Mouse (Mus musculus): Measurements from ENCODE around the gene Atp5s. TPM values are rescaled to one million over a fixed set of nuclear protein-coding genes. Genes with fewer than 3 reads are reported as not detected.

Gene Atp5s
- polyA plus RNA-seq, 1 experiment, result 13.3 TPM

- no peak overlapping the region for H3K27ac ChIP-seq (ENCODE audit: control insufficient read depth, insufficient read depth, low read length)
- H3K27me3 ChIP-seq (ENCODE audit: control insufficient read depth, insufficient read depth, low read length), result no peaks in the 10 kb centered on the region
- no peak overlapping the region for H3K4me3 ChIP-seq (ENCODE audit: control insufficient read depth, insufficient read depth, low read length)
- no peaks in the 10 kb centered on the region for H3K36me3 ChIP-seq (ENCODE audit: control insufficient read depth, insufficient read depth, low read length)
- 97% methylated on average over 1 of the region's 1 CpGs for WGBS
- H3K4me1 ChIP-seq (replicated peaks; ENCODE audit: control insufficient read depth, insufficient read depth, low read length), result peaks cover 2% of the 10 kb centered on the region; the same call in 1 of the 2 replicates
- no peak for TF ChIP-seq POLR2A (IDR thresholded peaks at IDR 0.05; ENCODE audit: control insufficient read depth, extremely low read depth, insufficient read depth, low read length, poor library complexity)
- TF ChIP-seq CTCF (IDR thresholded peaks at IDR 0.05; ENCODE audit: borderline replicate concordance, control insufficient read depth, extremely low read depth, insufficient read depth, low read length, poor library complexity), result no peak
- no peak for DNase-seq
Measured at GRCm38 (mm10) chr12:69729246-69729645, 4.5 kb downstream of the Atp5s start.

GRCm38 (mm10) chr12:69730306-69730705 lies 5.6 kb downstream of the Atp5s start:
- TF ChIP-seq POLR2A (IDR thresholded peaks at IDR 0.05; ENCODE audit: control insufficient read depth, extremely low read depth, insufficient read depth, low read length, poor library complexity), result no peak
- no peak for TF ChIP-seq CTCF (IDR thresholded peaks at IDR 0.05; ENCODE audit: borderline replicate concordance, control insufficient read depth, extremely low read depth, insufficient read depth, low read length, poor library complexity)
- no peak overlapping the region for H3K4me3 ChIP-seq (ENCODE audit: control insufficient read depth, insufficient read depth, low read length)
- DNase-seq, result no peak
- no peaks in the 10 kb centered on the region for H3K36me3 ChIP-seq (ENCODE audit: control insufficient read depth, insufficient read depth, low read length)
- H3K4me1 ChIP-seq (replicated peaks; ENCODE audit: control insufficient read depth, insufficient read depth, low read length), result no peaks in the 10 kb centered on the region
- WGBS, result 97% methylated on average over 1 of the region's 1 CpGs
- H3K27me3 ChIP-seq (ENCODE audit: control insufficient read depth, insufficient read depth, low read length), result no peaks in the 10 kb centered on the region
- no peak overlapping the region for H3K27ac ChIP-seq (ENCODE audit: control insufficient read depth, insufficient read depth, low read length)

GRCm38 (mm10) chr12:69732221-69732620 lies 7.5 kb downstream of the Atp5s start:
- Histone ChIP-seq H3K27ac (ENCODE audit: control insufficient read depth, insufficient read depth, low read length) (no peak overlapping the region), H3K4me3 (ENCODE audit: control insufficient read depth, insufficient read depth, low read length) (no peak overlapping the region), H3K36me3 (ENCODE audit: control insufficient read depth, insufficient read depth, low read length) (no peaks in the 10 kb centered on the region), H3K27me3 (ENCODE audit: control insufficient read depth, insufficient read depth, low read length) (no peaks in the 10 kb centered on the region), H3K4me1 (replicated peaks; ENCODE audit: control insufficient read depth, insufficient read depth, low read length) (no peaks in the 10 kb centered on the region)
- DNase-seq, result no peak
- no peak for TF ChIP-seq CTCF (IDR thresholded peaks at IDR 0.05; ENCODE audit: borderline replicate concordance, control insufficient read depth, extremely low read depth, insufficient read depth, low read length, poor library complexity)
- no peak for TF ChIP-seq POLR2A (IDR thresholded peaks at IDR 0.05; ENCODE audit: control insufficient read depth, extremely low read depth, insufficient read depth, low read length, poor library complexity)
- WGBS, result 83% methylated on average over 5 of the region's 5 CpGs

GRCm38 (mm10) chr12:69733518-69733917 lies 8.8 kb downstream of the Atp5s start:
- WGBS, result 2% methylated on average over 2 of the region's 2 CpGs
- DNase-seq, result no peak
- TF ChIP-seq POLR2A (IDR thresholded peaks at IDR 0.05; ENCODE audit: control insufficient read depth, extremely low read depth, insufficient read depth, low read length, poor library complexity), result no peak
- no peak for TF ChIP-seq CTCF (IDR thresholded peaks at IDR 0.05; ENCODE audit: borderline replicate concordance, control insufficient read depth, extremely low read depth, insufficient read depth, low read length, poor library complexity)

GRCm38 (mm10) chr12:69733923-69734322 lies 9.2 kb downstream of the Atp5s start:
- no peak for DNase-seq
- H3K4me1 ChIP-seq (replicated peaks; ENCODE audit: control insufficient read depth, insufficient read depth, low read length), result no peaks in the 10 kb centered on the region
- no peaks in the 10 kb centered on the region for H3K36me3 ChIP-seq (ENCODE audit: control insufficient read depth, insufficient read depth, low read length)
- 54% methylated on average over 3 of the region's 3 CpGs for WGBS
- H3K27me3 ChIP-seq (ENCODE audit: control insufficient read depth, insufficient read depth, low read length), result no peaks in the 10 kb centered on the region
- H3K4me3 ChIP-seq (ENCODE audit: control insufficient read depth, insufficient read depth, low read length), result no peak overlapping the region
- H3K27ac ChIP-seq (ENCODE audit: control insufficient read depth, insufficient read depth, low read length), result no peak overlapping the region
- no peak for TF ChIP-seq CTCF (IDR thresholded peaks at IDR 0.05; ENCODE audit: borderline replicate concordance, control insufficient read depth, extremely low read depth, insufficient read depth, low read length, poor library complexity)
- TF ChIP-seq POLR2A (IDR thresholded peaks at IDR 0.05; ENCODE audit: control insufficient read depth, extremely low read depth, insufficient read depth, low read length, poor library complexity), result no peak

More at GRCm38 (mm10) chr12:69733518-69733917, 8.8 kb downstream of the Atp5s start:
- no peak overlapping the region for H3K27ac ChIP-seq (ENCODE audit: control insufficient read depth, insufficient read depth, low read length)
- no peaks in the 10 kb centered on the region for H3K27me3 ChIP-seq (ENCODE audit: control insufficient read depth, insufficient read depth, low read length)
- no peaks in the 10 kb centered on the region for H3K4me1 ChIP-seq (replicated peaks; ENCODE audit: control insufficient read depth, insufficient read depth, low read length)
- no peak overlapping the region for H3K4me3 ChIP-seq (ENCODE audit: control insufficient read depth, insufficient read depth, low read length)
- H3K36me3 ChIP-seq (ENCODE audit: control insufficient read depth, insufficient read depth, low read length), result no peaks in the 10 kb centered on the region

GRCm38 (mm10) chr12:69741965-69742364 lies 17.2 kb downstream of the Atp5s start:
- no peaks in the 10 kb centered on the region for H3K4me1 ChIP-seq (replicated peaks; ENCODE audit: control insufficient read depth, insufficient read depth, low read length)
- no peaks in the 10 kb centered on the region for H3K36me3 ChIP-seq (ENCODE audit: control insufficient read depth, insufficient read depth, low read length)
- H3K4me3 ChIP-seq (ENCODE audit: control insufficient read depth, insufficient read depth, low read length), result no peak overlapping the region
- no peak overlapping the region for H3K27ac ChIP-seq (ENCODE audit: control insufficient read depth, insufficient read depth, low read length)
- DNase-seq, result no peak
- no peaks in the 10 kb centered on the region for H3K27me3 ChIP-seq (ENCODE audit: control insufficient read depth, insufficient read depth, low read length)
- TF ChIP-seq CTCF (IDR thresholded peaks at IDR 0.05; ENCODE audit: borderline replicate concordance, control insufficient read depth, extremely low read depth, insufficient read depth, low read length, poor library complexity), result no peak
- no peak for TF ChIP-seq POLR2A (IDR thresholded peaks at IDR 0.05; ENCODE audit: control insufficient read depth, extremely low read depth, insufficient read depth, low read length, poor library complexity)
- 98% methylated on average over 5 of the region's 5 CpGs for WGBS

- H3K36me3 ChIP-seq (ENCODE audit: control insufficient read depth, insufficient read depth, low read length), result no peaks in the 10 kb centered on the region
- no peak for DNase-seq
- WGBS, result 94% methylated on average over 5 of the region's 5 CpGs
Measured at GRCm38 (mm10) chr12:69744138-69744537, 19.4 kb downstream of the Atp5s start.

More at GRCm38 (mm10) chr12:69744138-69744537, 19.4 kb downstream of the Atp5s start:
- H3K27me3 ChIP-seq (ENCODE audit: control insufficient read depth, insufficient read depth, low read length), result no peaks in the 10 kb centered on the region
- H3K4me3 ChIP-seq (ENCODE audit: control insufficient read depth, insufficient read depth, low read length), result no peak overlapping the region
- H3K27ac ChIP-seq (ENCODE audit: control insufficient read depth, insufficient read depth, low read length), result no peak overlapping the region
- no peaks in the 10 kb centered on the region for H3K4me1 ChIP-seq (replicated peaks; ENCODE audit: control insufficient read depth, insufficient read depth, low read length)
- TF ChIP-seq CTCF (IDR thresholded peaks at IDR 0.05; ENCODE audit: borderline replicate concordance, control insufficient read depth, extremely low read depth, insufficient read depth, low read length, poor library complexity), result no peak
- TF ChIP-seq POLR2A (IDR thresholded peaks at IDR 0.05; ENCODE audit: control insufficient read depth, extremely low read depth, insufficient read depth, low read length, poor library complexity), result no peak
